Mouse (Mus musculus) stomach, embryonic 14.5 days (tissue): ENCODE measurements at regions not wholly inside any gene's neighbourhood (a gene's known extent, or its start where the extent isn't known, plus 50 kb on each side); places are given as distances from the start of the nearest gene placed in this dataset.

Experiments
- ATAC-seq: fragments of 200-750 bp; cut with Nextera tagmentation; 2 replicates; pipeline ENCODE4 v1.8.0; 2017; ENCODE audit warnings: low read depth, moderate TSS enrichment; ENCODE audit not compliant: insufficient number of reproducible peaks, insufficient read depth, low FRiP score
- H3K27ac ChIP-seq: fragments of 300-500 bp; sonication (generic); 2 replicates; pipeline ENCODE4 v1.5.1; 2014; ENCODE audit warnings: mild to moderate bottlenecking, low read length, moderate library complexity, mixed read lengths
- H3K27me3 ChIP-seq: fragments of 300-500 bp; sonication (generic); 2 replicates; pipeline ENCODE4 v1.6.1; 2014; ENCODE audit warnings: low read length, control low read depth, mixed read lengths; ENCODE audit not compliant: control insufficient read depth, insufficient read depth
- H3K36me3 ChIP-seq: fragments of 300-500 bp; sonication (generic); 2 replicates; pipeline ENCODE4 v1.6.1; 2014; ENCODE audit warnings: mild to moderate bottlenecking, control low read depth, low read length, moderate library complexity, mixed read lengths; ENCODE audit not compliant: control insufficient read depth, insufficient read depth
- H3K4me1 ChIP-seq: fragments of 300-500 bp; sonication (generic); 2 replicates; pipeline ENCODE4 v1.6.1; 2014; ENCODE audit warnings: low read length, control low read depth, mixed read lengths; ENCODE audit not compliant: control insufficient read depth, insufficient read depth
- H3K4me2 ChIP-seq: fragments of 300-500 bp; sonication (generic); replicated peaks from 2 replicates; pipeline ENCODE4 v1.6.1; 2014; ENCODE audit warnings: low read depth, low read length, control low read depth
- H3K4me3 ChIP-seq: fragments of 300-500 bp; sonication (generic); 2 replicates; pipeline ENCODE4 v1.5.1; 2014; ENCODE audit warnings: low read depth, low read length, control low read depth
- H3K9ac ChIP-seq: fragments of 300-500 bp; sonication (generic); replicated peaks from 2 replicates; pipeline ENCODE4 v1.6.1; 2014; ENCODE audit warnings: low read depth, mild to moderate bottlenecking, control low read depth, low read length, moderate library complexity, mixed read lengths
- H3K9me3 ChIP-seq: fragments of 300-500 bp; sonication (generic); 2 replicates; pipeline ENCODE4 v1.6.1; 2016; ENCODE audit warnings: low read depth, low read length, control low read depth; ENCODE audit not compliant: control insufficient read depth
- WGBS: fragments of 180-500 bp; shearing (Covaris S2); extraction: QIAGEN DNeasy Blood & Tissue Kit; methylation state at CpG from one replicate; pipeline ENCODE4 v1.1.7; 2014; 5-methylcytosine and 5-hydroxymethylcytosine counted together

GRCm38 (mm10) chr4:105925506-105925905 is 135.8 kb downstream of the Gm12728 start:
- Histone ChIP-seq H3K4me1 (no peaks in the 10 kb centered on the region), H3K27me3 (no peaks in the 10 kb centered on the region), H3K4me3 (no peak overlapping the region), H3K9me3 (no peaks in the 10 kb centered on the region), H3K4me2 (no peak overlapping the region), H3K9ac (no peak overlapping the region), H3K36me3 (no peaks in the 10 kb centered on the region), H3K27ac (no peak overlapping the region)
- no peak for ATAC-seq
- 91% methylated on average over 2 of the region's 2 CpGs for WGBS

- ATAC-seq, result no peak
- 92% methylated on average over 10 of the region's 10 CpGs for WGBS
- Histone ChIP-seq H3K9ac (no peak overlapping the region), H3K27ac (no peak overlapping the region), H3K4me1 (no peaks in the 10 kb centered on the region), H3K9me3 (no peaks in the 10 kb centered on the region), H3K4me3 (no peak overlapping the region), H3K4me2 (no peak overlapping the region), H3K36me3 (no peaks in the 10 kb centered on the region), H3K27me3 (no peaks in the 10 kb centered on the region)
Observed at GRCm38 (mm10) chr4:105929658-105930057, 140.0 kb downstream of the Gm12728 start.

- Histone ChIP-seq H3K4me3 (no peak overlapping the region), H3K36me3 (no peaks in the 10 kb centered on the region), H3K27me3 (no peaks in the 10 kb centered on the region), H3K9ac (no peak overlapping the region), H3K27ac (no peak overlapping the region), H3K9me3 (no peaks in the 10 kb centered on the region), H3K4me1 (no peaks in the 10 kb centered on the region), H3K4me2 (no peak overlapping the region)
- ATAC-seq, result no peak
- WGBS, result 72% methylated on average over 4 of the region's 4 CpGs
Observed at GRCm38 (mm10) chr4:105934971-105935370, 145.3 kb downstream of the Gm12728 start.

GRCm38 (mm10) chr4:105936755-105937514 is 147.3 kb downstream of the Gm12728 start:
- ATAC-seq, result no peak
- no peak overlapping the region for H3K9ac ChIP-seq
- no peaks in the 10 kb centered on the region for H3K36me3 ChIP-seq
- no peak overlapping the region for H3K27ac ChIP-seq
- no peaks in the 10 kb centered on the region for H3K27me3 ChIP-seq
- no peak overlapping the region for H3K4me2 ChIP-seq
- H3K9me3 ChIP-seq, result no peaks in the 10 kb centered on the region
- 91% methylated on average over 7 of the region's 7 CpGs for WGBS
- H3K4me3 ChIP-seq, result no peak overlapping the region
- no peaks in the 10 kb centered on the region for H3K4me1 ChIP-seq

- H3K4me1 ChIP-seq, result no peaks in the 10 kb centered on the region
- H3K4me3 ChIP-seq, result no peak overlapping the region
- no peak for ATAC-seq
- no peak overlapping the region for H3K4me2 ChIP-seq
- H3K27ac ChIP-seq, result no peak overlapping the region
- no peaks in the 10 kb centered on the region for H3K27me3 ChIP-seq
- no peaks in the 10 kb centered on the region for H3K36me3 ChIP-seq
- 84% methylated on average over 6 of the region's 6 CpGs for WGBS
- no peaks in the 10 kb centered on the region for H3K9me3 ChIP-seq
- no peak overlapping the region for H3K9ac ChIP-seq
Observed at GRCm38 (mm10) chr4:105937587-105937986, 147.9 kb downstream of the Gm12728 start.

- H3K27ac ChIP-seq, result no peak overlapping the region
Observed at GRCm38 (mm10) chr4:105938886-105939285, 149.2 kb downstream of the Gm12728 start.

GRCm38 (mm10) chr4:105939636-105940199 is 150.0 kb downstream of the Gm12728 start:
- no peak for ATAC-seq
- no peak overlapping the region for H3K9ac ChIP-seq
- no peaks in the 10 kb centered on the region for H3K36me3 ChIP-seq
- 66% methylated on average over 11 of the region's 11 CpGs for WGBS
- H3K27me3 ChIP-seq, result no peaks in the 10 kb centered on the region
- no peaks in the 10 kb centered on the region for H3K9me3 ChIP-seq
- H3K27ac ChIP-seq, result no peak overlapping the region
- no peaks in the 10 kb centered on the region for H3K4me1 ChIP-seq
- H3K4me3 ChIP-seq, result no peak overlapping the region
- H3K4me2 ChIP-seq, result no peak overlapping the region

More at GRCm38 (mm10) chr4:105938886-105939285, 149.2 kb downstream of the Gm12728 start:
- no peak overlapping the region for H3K4me2 ChIP-seq
- 92% methylated on average over 11 of the region's 11 CpGs for WGBS
- H3K9ac ChIP-seq, result no peak overlapping the region
- H3K36me3 ChIP-seq, result no peaks in the 10 kb centered on the region
- no peaks in the 10 kb centered on the region for H3K4me1 ChIP-seq
- H3K9me3 ChIP-seq, result no peaks in the 10 kb centered on the region
- H3K4me3 ChIP-seq, result no peak overlapping the region
- no peak for ATAC-seq
- H3K27me3 ChIP-seq, result no peaks in the 10 kb centered on the region

DNA sequence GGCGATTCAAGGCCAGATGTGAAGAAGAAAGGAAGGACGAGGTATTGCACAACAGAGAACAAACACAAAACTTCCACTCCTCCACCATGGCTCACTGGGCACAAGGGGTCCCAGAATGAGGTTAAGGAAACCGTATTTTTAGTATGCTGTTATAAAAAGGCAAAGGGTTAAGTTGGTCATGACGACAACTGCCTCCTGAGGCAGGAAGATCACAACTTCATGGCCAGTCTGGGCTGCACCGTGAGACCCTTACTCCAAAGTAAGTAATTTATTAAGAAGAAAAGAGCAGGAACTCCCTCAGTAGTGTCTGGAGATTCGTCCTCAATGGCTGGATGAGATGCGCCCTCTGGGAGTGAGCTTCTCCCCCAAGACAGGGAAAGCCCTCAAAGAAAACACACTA is 151.2 kb downstream of the Gm12728 start:
- Histone ChIP-seq H3K9ac (no peak overlapping the region), H3K4me1 (no peaks in the 10 kb centered on the region), H3K4me2 (no peak overlapping the region), H3K27ac (no peak overlapping the region), H3K9me3 (no peaks in the 10 kb centered on the region), H3K36me3 (no peaks in the 10 kb centered on the region), H3K4me3 (no peak overlapping the region), H3K27me3 (no peaks in the 10 kb centered on the region)
- 88% methylated on average over 7 of the region's 7 CpGs for WGBS
- no peak for ATAC-seq

DNA sequence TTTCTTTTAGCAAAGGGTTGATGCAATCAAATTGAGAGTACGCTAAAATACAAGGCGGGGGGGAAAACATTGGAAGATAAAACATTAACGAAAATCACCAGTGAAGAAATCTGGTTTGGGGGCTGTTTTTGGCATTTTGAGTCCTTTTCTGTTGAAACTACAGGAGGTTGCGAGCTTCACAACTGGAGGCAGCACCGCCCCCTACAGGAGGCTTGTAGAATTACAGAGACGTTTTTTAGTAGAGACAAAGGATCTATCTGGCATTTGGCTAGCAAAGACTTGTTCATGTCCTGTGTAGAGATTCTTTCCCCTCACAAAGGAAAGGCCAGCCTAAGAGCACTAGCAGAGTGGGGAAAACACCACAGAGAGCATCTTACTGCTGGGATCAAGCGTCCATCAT is 152.1 kb downstream of the Gm12728 start:
- no peak overlapping the region for H3K4me3 ChIP-seq
- no peaks in the 10 kb centered on the region for H3K4me1 ChIP-seq
- H3K9me3 ChIP-seq, result no peaks in the 10 kb centered on the region
- ATAC-seq, result no peak
- H3K4me2 ChIP-seq, result no peak overlapping the region
- H3K36me3 ChIP-seq, result no peaks in the 10 kb centered on the region
- H3K27ac ChIP-seq, result no peak overlapping the region
- H3K9ac ChIP-seq, result no peak overlapping the region
- WGBS, result 46% methylated on average over 7 of the region's 7 CpGs
- H3K27me3 ChIP-seq, result no peaks in the 10 kb centered on the region
